Mouse (Mus musculus): ENCODE results near the gene D17H6S53E. TPM values are rescaled to one million over a fixed set of nuclear protein-coding genes. Genes with fewer than 3 reads are reported as not detected.

The D17H6S53E gene
- 8.9 and 11.5 TPM in 2 replicates for polyA plus RNA-seq (2015; fragmentation: Nextera tagmentation; extraction: Ambion mirVana)

DNA sequence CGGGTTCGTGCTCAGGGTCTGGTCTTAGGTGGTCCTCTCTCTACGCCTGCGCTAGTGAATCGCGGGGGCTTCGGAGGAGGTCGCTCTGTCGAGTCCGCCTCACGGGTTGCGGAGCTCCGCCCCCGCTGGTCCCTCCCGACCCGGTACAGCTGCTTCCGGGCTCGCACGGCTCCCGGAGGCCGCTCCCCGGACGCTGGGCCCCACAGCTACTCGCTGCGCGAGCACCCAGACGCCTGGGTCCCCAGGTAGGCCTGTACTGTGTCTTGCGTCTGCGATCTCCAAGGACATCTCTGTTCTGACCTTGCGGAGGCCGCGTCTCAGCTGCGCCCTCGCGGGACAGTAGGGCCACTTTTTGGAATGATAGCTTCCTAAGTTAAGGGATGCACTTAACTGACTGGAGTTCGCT, at the start of gene D17H6S53E:
D17H6S53E (plus strand) TSS at position 168 of the 406 bp plus-strand sequence.

DNA sequence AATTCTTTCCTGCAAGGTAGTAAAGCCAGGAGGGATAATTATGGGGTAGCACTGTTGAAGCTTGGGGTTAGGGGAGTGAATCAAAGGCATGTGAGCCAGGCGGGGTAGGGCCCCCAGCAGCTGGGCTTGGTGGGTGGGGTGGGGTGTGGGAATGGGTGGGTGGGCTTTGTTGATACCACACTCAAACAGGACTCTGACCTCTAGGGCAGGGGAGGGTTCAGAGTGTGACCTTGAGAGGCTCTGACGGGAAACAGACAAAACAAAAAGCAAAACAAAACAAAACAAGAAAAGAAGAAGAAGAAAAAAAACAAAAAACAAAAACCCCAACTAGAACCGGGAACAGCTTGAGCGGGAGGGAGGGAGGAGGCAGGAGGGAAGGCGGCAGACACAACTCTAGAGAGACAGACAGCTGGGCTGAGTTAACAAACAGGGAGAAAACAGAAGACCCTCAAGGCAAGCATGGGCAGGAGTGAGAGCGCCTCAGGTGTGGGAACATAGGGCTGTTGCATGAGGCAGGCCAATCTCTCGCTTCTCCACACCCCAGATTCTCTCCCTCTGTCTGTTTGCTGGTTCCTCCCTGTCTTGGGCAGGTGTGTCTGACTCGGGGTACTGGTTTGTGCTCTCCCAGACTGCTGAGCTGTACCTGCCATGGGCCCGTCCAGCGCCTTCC, 49.5 kb upstream of the D17H6S53E start, which contains the start of gene Ly6g6e:
Ly6g6e (plus strand) TSS at position 396 of the 670 bp plus-strand sequence.

DNA sequence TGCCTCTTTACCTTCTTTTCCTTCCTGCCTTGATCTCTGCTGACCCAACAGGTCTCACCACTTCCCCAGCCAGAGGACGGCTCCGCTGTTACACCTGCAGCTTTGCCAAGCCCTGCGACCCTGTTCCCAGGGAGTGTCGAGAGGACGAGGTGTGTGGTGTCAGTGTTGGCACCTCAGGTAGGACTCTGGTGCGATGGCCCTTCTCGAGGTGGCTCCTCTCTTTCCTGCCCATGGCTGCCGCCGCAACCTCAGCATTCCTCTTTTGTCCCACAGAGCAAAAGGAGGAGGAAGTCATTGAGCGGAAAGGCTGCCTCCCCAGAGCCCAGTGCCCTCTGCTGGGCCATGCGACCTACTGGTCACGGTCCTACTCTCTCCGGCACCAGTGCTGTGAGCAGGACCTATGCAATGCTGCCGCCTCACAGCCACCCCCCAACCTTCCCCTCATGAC, 48.4 kb upstream of the D17H6S53E start, which contains the start of gene Ly6g6d:
Ly6g6d (minus strand) TSS at position 280 of the 448 bp plus-strand sequence.

DNA sequence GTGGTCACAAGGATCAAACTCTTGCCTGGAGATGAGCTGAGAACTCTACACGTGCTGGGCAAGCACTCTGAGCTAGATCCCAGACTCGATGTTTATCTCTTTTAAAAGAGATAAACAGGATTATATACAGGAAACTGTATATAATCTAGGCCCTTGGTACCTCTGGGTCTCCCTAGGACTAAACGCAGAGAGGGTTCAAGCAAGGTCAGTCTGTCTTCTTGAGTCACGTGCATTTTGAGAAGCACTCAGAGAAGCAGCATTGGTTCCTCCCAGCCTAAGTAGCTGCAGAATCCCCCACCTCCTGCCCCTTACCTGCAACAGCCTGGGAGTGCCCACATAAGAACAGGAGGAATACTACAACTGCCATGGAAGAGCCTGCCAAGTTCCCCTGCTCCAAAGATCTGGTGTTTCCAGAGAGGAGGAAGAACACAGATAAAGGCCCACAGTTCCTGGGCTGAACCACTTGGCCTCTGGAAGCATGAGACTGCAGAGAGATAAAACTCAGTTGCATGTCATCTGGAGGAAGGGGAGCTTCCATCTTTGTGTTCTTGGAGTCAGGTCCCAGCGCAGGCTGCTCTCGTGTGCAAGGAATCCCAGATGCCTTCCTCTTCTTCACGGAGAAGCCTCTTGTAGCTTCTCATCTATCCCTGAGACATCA, 40.8 kb upstream of the D17H6S53E start, which contains the start of gene Ly6g6f:
Ly6g6f (minus strand) TSS at position 403 of the 658 bp plus-strand sequence.

DNA sequence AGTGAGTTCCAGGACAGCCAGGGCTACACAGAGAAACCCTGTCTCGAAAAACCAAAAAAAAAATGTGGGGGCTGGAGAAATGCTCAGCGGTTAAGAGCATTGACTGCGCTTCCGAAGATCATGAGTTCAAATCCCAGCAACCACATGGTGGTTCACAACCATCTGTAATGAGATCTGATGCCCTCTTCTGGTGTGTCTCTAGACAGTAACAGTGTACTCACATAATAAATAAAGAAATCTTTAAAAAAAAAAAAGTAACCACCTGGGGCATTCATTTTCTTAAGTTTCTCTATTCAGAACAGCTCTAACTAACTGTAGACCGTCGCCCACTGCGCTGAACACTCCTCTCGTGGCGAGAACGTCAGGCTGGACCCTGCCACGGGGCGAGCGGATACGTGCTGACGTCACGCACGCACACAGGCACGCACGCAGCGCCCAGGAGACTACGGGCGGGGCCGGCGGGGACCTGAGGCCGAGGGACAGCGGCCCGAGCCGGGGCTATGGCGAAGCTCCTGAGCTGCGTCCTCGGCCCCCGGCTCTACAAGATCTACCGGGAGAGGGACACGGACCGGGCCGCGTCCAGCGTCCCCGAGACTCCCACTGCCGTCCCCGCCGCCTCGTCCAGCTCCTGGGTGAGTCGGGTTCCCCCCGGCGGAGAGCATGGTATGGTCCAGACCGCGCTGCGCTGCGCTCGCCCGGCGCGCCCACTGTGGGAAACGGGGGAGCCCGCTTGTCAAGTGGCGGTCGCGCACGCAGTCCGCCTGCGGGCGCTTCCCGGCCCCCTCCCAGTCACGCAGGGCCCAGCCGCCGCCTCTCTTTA, 37.1 kb upstream of the D17H6S53E start, which contains the start of gene Abhd16a:
Abhd16a (plus strand) TSS at position 439 of the 820 bp plus-strand sequence.

DNA sequence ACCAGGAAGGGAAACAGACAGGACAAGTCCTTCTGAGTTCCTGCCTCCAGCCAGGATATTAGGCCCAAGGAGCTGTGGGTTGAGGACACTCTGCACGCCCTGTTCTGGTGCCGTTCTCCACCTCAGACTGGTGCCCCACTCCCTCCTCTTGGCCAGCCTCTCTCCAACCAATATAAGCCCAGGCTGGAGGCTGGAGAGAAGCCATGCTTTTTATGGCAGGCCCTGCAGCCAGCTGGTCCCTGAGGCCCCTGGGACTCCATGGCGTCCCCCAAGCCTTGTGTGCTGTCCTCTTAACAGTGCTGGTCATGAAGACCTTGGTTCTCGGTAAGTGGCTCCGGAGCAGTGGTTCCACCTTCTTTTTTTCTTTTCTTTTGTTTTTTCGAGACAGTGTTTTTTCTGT, 18.1 kb upstream of the D17H6S53E start, which contains the start of gene Ly6g5c:
Ly6g5c (plus strand) TSS at position 183 of the 400 bp plus-strand sequence.

DNA sequence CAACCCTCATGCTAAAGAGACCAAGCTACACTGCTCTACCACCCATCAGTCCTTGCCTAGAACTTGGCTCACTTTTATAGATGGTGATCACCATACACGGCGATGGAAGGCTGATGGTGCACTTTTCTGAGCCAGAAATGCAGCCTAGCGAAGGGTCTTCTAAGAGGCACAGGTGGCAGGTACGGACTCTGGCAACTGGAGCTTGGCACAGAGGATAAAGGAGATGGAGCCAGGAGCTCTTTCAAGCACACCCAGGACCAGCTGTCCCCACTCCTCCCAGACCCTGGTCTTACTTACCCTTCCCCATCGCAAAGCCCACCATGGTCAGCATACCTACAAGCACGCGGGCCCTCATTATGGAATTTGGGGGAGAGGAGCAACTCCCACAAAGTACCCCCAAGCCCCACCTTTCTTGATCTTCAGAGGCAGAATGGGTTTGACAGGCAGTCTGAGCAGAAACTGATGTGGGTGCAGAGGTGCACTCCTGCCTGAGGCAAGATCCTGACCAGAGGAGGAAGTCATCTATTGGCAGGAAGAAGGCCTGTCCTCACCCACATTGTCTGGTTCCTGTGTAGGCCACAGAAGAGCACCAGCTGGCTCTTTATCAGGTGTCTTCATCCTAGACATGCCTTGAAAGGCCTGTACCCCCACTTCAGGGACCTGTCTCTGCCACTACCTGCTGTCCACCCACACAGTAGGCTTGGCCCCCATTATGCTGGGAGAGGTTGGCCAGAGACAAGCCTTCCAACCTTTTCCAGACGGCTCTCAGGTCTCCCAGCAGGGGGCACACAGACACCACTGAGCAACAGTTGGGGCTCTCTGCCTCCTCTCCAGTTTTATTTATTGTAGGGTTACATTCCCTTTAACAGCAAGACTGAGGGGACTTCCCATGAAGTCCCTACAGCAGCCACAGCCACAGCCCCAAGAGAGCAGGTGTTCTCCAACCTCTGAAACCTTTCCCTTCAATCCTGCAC, 10.8 kb upstream of the D17H6S53E start, which contains the start of gene Ly6g5b:
Ly6g5b (minus strand) TSS at position 383 of the 974 bp plus-strand sequence.

DNA sequence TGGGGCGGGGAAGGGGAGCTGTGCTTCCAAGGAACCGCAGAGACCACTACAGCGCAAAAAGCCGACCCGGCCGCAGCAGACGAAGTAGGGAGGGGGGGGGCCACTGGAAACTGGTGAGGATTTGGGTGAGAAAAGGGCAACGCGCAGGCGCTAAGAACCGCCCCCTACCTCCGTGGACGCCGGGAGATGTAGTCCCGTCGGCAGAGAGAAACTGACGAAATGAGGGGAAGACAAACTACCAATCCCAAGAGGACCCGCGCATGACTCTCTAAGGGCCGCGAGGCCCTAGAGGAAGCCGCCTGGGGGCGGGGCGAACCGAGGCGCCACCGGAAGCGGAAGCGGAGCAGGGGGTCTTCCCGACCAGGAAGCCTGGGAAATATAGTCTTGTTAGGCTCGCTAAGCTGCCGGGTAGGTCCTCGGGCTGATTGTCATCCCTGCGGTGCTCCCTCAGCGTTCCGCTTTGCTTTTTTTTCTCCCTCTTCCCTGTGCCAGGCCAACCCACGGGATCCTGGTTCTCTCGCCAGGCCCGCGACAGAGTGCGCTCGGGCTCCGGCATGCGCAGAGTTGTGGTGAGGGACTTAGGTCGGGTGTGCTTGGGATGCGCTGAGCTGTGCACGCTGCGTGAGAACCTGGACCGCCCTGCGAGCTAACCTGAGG, 4.9 kb upstream of the D17H6S53E start, which contains the start of gene Gpank1:
Gpank1 (plus strand) TSS at position 313 of the 657 bp plus-strand sequence.

DNA sequence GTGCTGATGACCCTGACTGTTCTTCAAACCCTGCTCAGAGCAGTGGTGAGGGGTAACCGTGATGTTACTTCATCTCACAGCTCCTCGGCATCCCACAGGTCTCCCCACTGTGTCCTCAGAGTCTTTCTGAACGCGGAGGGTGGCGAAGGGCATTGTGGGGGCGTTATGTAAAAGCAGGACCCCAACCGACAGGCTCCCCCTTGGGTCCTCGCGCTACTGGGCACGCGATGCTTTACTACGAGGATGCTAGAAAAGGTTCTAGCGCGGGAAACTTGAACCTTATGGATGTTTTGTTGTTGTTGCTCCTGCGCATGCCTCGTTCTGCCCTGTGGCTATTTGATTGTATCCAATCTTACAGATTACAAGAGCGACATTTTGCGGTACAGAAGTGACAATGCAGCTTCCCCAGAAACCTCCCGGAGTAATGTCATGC, 4.3 kb upstream of the D17H6S53E start, which contains the start of gene Csnk2b:
Csnk2b (minus strand) TSS at position 183 of the 433 bp plus-strand sequence.

DNA sequence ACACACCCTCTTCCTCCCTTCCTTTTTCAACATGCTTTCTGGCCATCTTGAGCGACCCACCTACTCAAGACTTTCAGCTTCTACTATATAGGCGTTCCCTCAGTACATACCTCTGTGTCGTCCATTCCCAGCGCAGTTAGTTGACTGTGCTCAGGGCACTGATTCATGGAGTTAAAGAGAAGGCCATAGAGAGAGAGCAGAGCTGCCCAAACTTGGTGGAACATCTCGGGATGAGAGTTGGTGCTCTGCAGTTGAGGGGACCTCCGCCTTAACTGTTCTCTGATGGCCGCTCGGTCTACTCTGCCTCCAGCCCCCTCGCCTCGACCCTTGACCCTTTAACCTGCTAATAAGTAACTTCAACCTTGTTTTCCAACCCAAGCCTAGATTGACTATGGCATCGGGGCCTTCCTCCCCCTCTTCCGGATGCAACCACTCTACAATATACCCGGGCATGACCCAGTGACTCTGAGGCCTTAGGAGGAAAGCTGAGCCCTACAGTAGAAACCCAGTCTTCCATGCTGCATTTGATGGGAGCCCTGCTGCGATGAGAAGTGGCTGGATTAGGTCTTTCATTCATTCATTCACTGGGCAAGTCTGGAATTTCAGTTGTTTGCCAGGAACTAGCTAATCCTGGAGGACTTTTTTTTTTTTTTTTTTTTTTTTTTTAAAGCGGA, 5.5 kb downstream of the D17H6S53E start, which contains the start of gene Apom:
Apom (minus strand) TSS at position 551 of the 674 bp plus-strand sequence.

DNA sequence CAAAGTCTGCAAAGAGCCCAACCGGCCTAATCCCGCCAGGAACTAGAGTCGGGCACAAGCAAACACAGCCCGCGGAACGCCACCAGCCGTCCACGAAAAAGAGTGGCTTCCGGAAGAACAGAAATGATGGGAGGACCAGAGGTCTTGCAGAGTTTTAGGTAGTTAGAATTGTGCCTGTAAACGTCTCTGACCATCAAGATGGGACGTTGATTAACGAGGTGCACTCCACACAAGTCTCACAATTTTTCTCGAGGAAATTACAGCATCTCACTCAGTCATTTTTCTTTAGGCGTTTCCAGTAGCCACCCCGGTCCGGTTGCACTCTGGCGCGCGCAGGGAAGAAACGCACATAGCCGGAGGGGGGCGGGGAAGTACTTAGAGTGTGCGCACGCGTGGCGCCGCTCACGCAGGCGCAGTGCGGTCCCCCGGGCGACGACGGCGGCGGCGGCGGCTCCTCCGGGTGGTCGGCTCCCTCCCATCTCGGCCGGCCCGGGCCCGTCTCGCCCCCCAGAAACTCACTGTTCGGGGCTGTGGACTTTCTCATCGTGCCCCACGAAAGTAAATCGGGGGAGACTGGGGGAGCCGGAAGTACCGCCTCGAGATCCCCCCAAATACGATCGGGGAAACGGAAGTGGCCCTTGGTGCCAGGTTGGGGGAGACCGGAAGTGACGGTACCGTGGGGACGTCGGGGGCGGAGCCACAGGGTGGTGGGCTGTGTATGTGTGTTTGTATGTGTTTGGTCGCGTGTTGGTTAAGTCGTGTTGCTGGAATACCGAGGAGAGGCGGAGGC, 8.8 kb downstream of the D17H6S53E start, which contains the start of gene Bag6:
Bag6 (plus strand) TSS at position 378 of the 790 bp plus-strand sequence.

DNA sequence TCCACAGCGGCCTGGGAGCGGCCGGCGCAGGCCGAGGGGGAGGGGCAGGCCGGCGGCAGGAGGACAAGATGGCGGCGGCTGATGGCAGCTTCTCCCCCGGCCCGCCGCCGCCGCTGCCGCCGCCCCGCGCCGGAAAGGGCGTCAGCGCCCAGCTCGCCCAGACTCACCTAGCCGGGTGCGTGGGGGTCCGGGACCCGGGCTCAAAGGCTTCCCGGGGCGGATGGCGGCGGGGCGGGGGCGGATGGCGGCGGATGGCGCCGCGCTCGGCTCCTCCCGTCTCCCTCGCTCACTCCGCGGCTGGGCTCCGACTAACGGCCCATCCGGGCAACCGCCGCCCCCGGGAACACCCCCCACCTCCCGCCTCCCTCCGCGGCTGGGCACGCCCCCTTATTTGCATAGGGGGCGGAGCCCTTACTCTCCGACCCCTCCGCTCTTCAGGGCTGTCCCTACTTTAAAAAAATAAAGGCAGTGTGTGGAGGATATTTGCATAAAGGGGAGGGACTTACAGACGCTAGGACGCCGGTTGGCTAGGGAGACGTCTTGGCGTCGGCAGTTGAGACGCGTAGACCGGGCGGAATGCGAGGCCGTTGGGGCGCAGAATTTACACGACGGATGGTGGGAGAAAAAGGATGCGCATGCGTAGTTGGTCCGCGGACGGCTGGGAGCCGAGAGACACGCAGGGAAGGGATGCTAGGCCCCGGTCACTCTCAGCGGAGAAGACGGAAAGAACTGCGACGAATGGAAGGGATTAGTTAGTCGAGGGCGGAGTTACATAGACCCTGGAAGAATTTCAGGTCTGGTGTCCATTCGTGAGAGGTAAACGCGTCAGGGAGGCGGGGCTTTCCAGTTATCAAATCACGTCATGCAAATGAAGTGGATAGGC, 38.6 kb downstream of the D17H6S53E start, which contains the start of gene Prrc2a:
Prrc2a (minus strand) TSS at position 330 of the 883 bp plus-strand sequence.

DNA sequence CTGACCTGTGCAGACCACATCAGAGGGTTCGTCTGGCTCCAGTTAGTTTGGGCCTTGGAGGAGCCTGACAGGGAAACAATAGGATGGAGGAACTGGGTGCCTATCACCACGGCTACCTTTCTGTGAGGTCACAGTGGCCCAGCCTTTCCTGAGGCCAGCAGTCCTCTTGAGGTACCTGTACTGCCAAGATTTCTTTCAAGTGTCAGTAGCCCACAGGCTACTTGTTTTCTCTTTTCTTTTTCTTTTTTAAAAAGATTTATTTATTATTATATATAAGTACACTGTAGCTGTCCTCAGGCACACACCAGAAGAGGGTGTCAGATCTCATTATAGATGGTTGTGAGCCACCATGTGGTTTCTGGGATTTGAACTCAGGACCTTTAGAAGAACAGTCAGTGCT, 49.8 kb downstream of the D17H6S53E start, which contains the start of gene Aif1:
Aif1 (minus strand) TSS at position 101 of the 400 bp plus-strand sequence.

